Mouse (Mus musculus): ENCODE data around the gene Slc52a3. TPM values are rescaled to one million over a fixed set of nuclear protein-coding genes. Genes with fewer than 3 reads are reported as not detected.

Slc52a3 gene
- polyA plus RNA-seq, 1 experiment from 2014 or later: 0.34 TPM

GRCm38 (mm10) chr2:152049611-152050270, 53.4 kb downstream of the Slc52a3 start:
- WGBS: 3% methylated on average over 13 of the region's 13 CpGs
- no peak for ATAC-seq (ENCODE audit: insufficient number of reproducible peaks, low FRiP score)
- Histone ChIP-seq H3K4me3 (peak overlapping the region; percentile 56; the same call in 1 of the 2 replicates), H3K9me3 (replicated peaks) (no peaks in the 10 kb centered on the region), H3K9ac (no peak overlapping the region), H3K4me2 (peak overlapping the region; percentile 99), H3K27me3 (replicated peaks) (peaks cover 96% of the 10 kb centered on the region), H3K27ac (ENCODE audit: poor library complexity, severe bottlenecking) (no peak overlapping the region), H3K4me1 (replicated peaks) (peaks cover 30% of the 10 kb centered on the region), H3K36me3 (no peaks in the 10 kb centered on the region)

- no peaks in the 10 kb centered on the region for H3K9me3 ChIP-seq (replicated peaks)
- H3K4me2 ChIP-seq: no peak overlapping the region
- 8% methylated on average over 7 of the region's 7 CpGs for WGBS
These were observed 54.0 kb downstream of the Slc52a3 start for GRCm38 (mm10) chr2:152050316-152050715.

GRCm38 (mm10) chr2:152051985-152052384, 55.7 kb downstream of the Slc52a3 start:
- H3K4me1 ChIP-seq (replicated peaks): peaks cover 30% of the 10 kb centered on the region
- H3K36me3 ChIP-seq: no peaks in the 10 kb centered on the region
- no peak for ATAC-seq (ENCODE audit: insufficient number of reproducible peaks, low FRiP score)
- no peak overlapping the region for H3K4me3 ChIP-seq
- peaks cover 99% of the 10 kb centered on the region for H3K27me3 ChIP-seq (replicated peaks)
- no peak overlapping the region for H3K9ac ChIP-seq
- H3K4me2 ChIP-seq: no peak overlapping the region
- no peak overlapping the region for H3K27ac ChIP-seq (ENCODE audit: poor library complexity, severe bottlenecking)
- no peaks in the 10 kb centered on the region for H3K9me3 ChIP-seq (replicated peaks)
- WGBS: 59% methylated on average over 3 of the region's 3 CpGs

More at GRCm38 (mm10) chr2:152050316-152050715, 54.0 kb downstream of the Slc52a3 start:
- Histone ChIP-seq H3K36me3 (no peaks in the 10 kb centered on the region), H3K27me3 (replicated peaks) (peaks cover 95% of the 10 kb centered on the region), H3K9ac (no peak overlapping the region), H3K27ac (ENCODE audit: poor library complexity, severe bottlenecking) (no peak overlapping the region), H3K4me1 (replicated peaks) (peaks cover 30% of the 10 kb centered on the region), H3K4me3 (no peak overlapping the region)
- no peak for ATAC-seq (ENCODE audit: insufficient number of reproducible peaks, low FRiP score)

- no peak overlapping the region for H3K4me3 ChIP-seq
- no peaks in the 10 kb centered on the region for H3K36me3 ChIP-seq
- no peak overlapping the region for H3K9ac ChIP-seq
- no peak for ATAC-seq (ENCODE audit: insufficient number of reproducible peaks, low FRiP score)
- H3K4me2 ChIP-seq: no peak overlapping the region
- no peaks in the 10 kb centered on the region for H3K9me3 ChIP-seq (replicated peaks)
- H3K4me1 ChIP-seq (replicated peaks): no peaks in the 10 kb centered on the region
- no peak overlapping the region for H3K27ac ChIP-seq (ENCODE audit: poor library complexity, severe bottlenecking)
- H3K27me3 ChIP-seq (replicated peaks): peaks cover 81% of the 10 kb centered on the region
- WGBS: 40% methylated on average over 1 of the region's 1 CpGs
These were observed 59.1 kb downstream of the Slc52a3 start for GRCm38 (mm10) chr2:152055406-152055805.

- H3K27me3 ChIP-seq (replicated peaks): peaks cover 69% of the 10 kb centered on the region
- no peaks in the 10 kb centered on the region for H3K36me3 ChIP-seq
- H3K4me2 ChIP-seq: no peak overlapping the region
- no peak overlapping the region for H3K27ac ChIP-seq (ENCODE audit: poor library complexity, severe bottlenecking)
- H3K4me3 ChIP-seq: no peak overlapping the region
- WGBS: 62% methylated on average over 22 of the region's 22 CpGs
- H3K9me3 ChIP-seq (replicated peaks): no peaks in the 10 kb centered on the region
- no peak for ATAC-seq (ENCODE audit: insufficient number of reproducible peaks, low FRiP score)
- no peak overlapping the region for H3K9ac ChIP-seq
- no peaks in the 10 kb centered on the region for H3K4me1 ChIP-seq (replicated peaks)
These were observed 60.3 kb downstream of the Slc52a3 start for GRCm38 (mm10) chr2:152056368-152057251.

- no peaks in the 10 kb centered on the region for H3K36me3 ChIP-seq
- H3K4me3 ChIP-seq: no peak overlapping the region
- no peak overlapping the region for H3K4me2 ChIP-seq
- no peak overlapping the region for H3K27ac ChIP-seq (ENCODE audit: poor library complexity, severe bottlenecking)
- H3K4me1 ChIP-seq (replicated peaks): no peaks in the 10 kb centered on the region
- no peak for ATAC-seq (ENCODE audit: insufficient number of reproducible peaks, low FRiP score)
- WGBS: 71% methylated on average over 9 of the region's 9 CpGs
- H3K27me3 ChIP-seq (replicated peaks): peaks cover 63% of the 10 kb centered on the region
- no peaks in the 10 kb centered on the region for H3K9me3 ChIP-seq (replicated peaks)
- H3K9ac ChIP-seq: no peak overlapping the region
These were observed 60.9 kb downstream of the Slc52a3 start for GRCm38 (mm10) chr2:152057252-152057563.

MicroRNAs within 50 kb of the gene (microRNA counts, 519-probe panel; counts per million panel counts)
- microRNA mmu-miR-1953: not detected

Small RNA genes within 50 kb of the gene (microRNA-seq; reads per million reads assigned to microRNA genes)
- gene Mir1953: not detected

Other genes starting within 250 kb of the Slc52a3 start
- gene Rspo4, start 153.6 kb upstream of the Slc52a3 start, polyA plus RNA-seq (2016; fragmentation: Nextera tagmentation; extraction: Ambion mirVana): not detected in 2 replicates
- 0.13 and 0.20 TPM in 2 replicates for gene Angpt4, start 85.3 kb upstream of the Slc52a3 start, polyA plus RNA-seq (2016; fragmentation: Nextera tagmentation; extraction: Ambion mirVana)
- 10.3 and 10.9 TPM in 2 replicates for gene Fam110a, start 16.3 kb upstream of the Slc52a3 start, polyA plus RNA-seq (2016; fragmentation: Nextera tagmentation; extraction: Ambion mirVana)
- 0.08 TPM in 1 of 2 replicates, not detected in the other for gene Scrt2, start 85.0 kb downstream of the Slc52a3 start, polyA plus RNA-seq (2016; fragmentation: Nextera tagmentation; extraction: Ambion mirVana)
- gene Srxn1, start 109.0 kb downstream of the Slc52a3 start, polyA plus RNA-seq (2016; fragmentation: Nextera tagmentation; extraction: Ambion mirVana): 9.4 and 9.6 TPM in 2 replicates
- gene Tcf15, start 147.1 kb downstream of the Slc52a3 start, polyA plus RNA-seq (2016; fragmentation: Nextera tagmentation; extraction: Ambion mirVana): 4.1 and 4.7 TPM in 2 replicates
- gene Csnk2a1, start 230.3 kb downstream of the Slc52a3 start, polyA plus RNA-seq (2016; fragmentation: Nextera tagmentation; extraction: Ambion mirVana): 63.2 and 69.2 TPM in 2 replicates

Data from heart, embryonic 12.5 days (tissue).